ENCODE assay signal across 10 mouse cellular contexts in genomic region chr8:87686986-87687698, GRCm38 (mm10).
DNase-seq lines count a peak whose midpoint lies in the region; ATAC-seq and TF ChIP-seq lines count a peak whose summit lies in the region.
"Had no signal": no experiment of that assay in that cellular context is flagged by ENCODE, and none has a peak within 500 bp of the region (broad histone marks: within the 10 kb centered on the region; RNA-seq: fewer than 3 reads in every experiment).

No protein-coding gene starts in this region.

- H3K9ac ChIP-seq in forebrain, embryonic 12.5 days: no peak overlapping the region
- no peak overlapping the region for H3K9ac ChIP-seq in forebrain, postnatal 0 days
- H3K9ac ChIP-seq in midbrain, embryonic 15.5 days: no peak overlapping the region

- H3K9me3 ChIP-seq in forebrain, embryonic 12.5 days: no peaks in the 10 kb centered on the region
- no peaks in the 10 kb centered on the region for H3K9me3 ChIP-seq in forebrain, postnatal 0 days (ENCODE audit: low read length)
- no peaks in the 10 kb centered on the region for H3K9me3 ChIP-seq in hindbrain, embryonic 10.5 days
- no peaks in the 10 kb centered on the region for H3K9me3 ChIP-seq in midbrain, embryonic 15.5 days

- no peak overlapping the region for H3K4me2 ChIP-seq in forebrain, embryonic 12.5 days
- no peak overlapping the region for H3K4me2 ChIP-seq in forebrain, postnatal 0 days (ENCODE audit: low read depth)
- H3K4me2 ChIP-seq in midbrain, embryonic 15.5 days: no peak overlapping the region

- no peak for DNase-seq in forebrain, postnatal 0 days
- DNase-seq in cerebellum, adult 18-20 months: peak; percentile 61 to 75
- no peak for DNase-seq in hindbrain, embryonic 10.5 days (ENCODE audit: low spot score)
- no peak for DNase-seq in spleen, postnatal 14 days (ENCODE audit: low spot score in 2 of 2)
- no peak for DNase-seq in thymus, postnatal 36 days
- DNase-seq: lung, postnatal 10 days had no signal

- H3K27me3 ChIP-seq in forebrain, embryonic 12.5 days: no peaks in the 10 kb centered on the region; the same call in 1 of the 2 replicates
- H3K27me3 ChIP-seq in forebrain, postnatal 0 days (ENCODE audit: insufficient read depth, low read length): no peaks in the 10 kb centered on the region
- H3K27me3 ChIP-seq in hindbrain, embryonic 10.5 days (ENCODE audit: insufficient read depth, poor library complexity, severe bottlenecking): no peaks in the 10 kb centered on the region
- no peaks in the 10 kb centered on the region for H3K27me3 ChIP-seq in midbrain, embryonic 15.5 days (replicated peaks)

- TF ChIP-seq CTCF in forebrain, postnatal 0 days (IDR thresholded peaks at IDR 0.05; ENCODE audit: low read depth): no peak

- H3K4me1 ChIP-seq in forebrain, embryonic 12.5 days: peaks cover 79% of the 10 kb centered on the region
- H3K4me1 ChIP-seq in forebrain, postnatal 0 days (ENCODE audit: insufficient read depth): peaks cover 23% of the 10 kb centered on the region
- peaks cover 85% of the 10 kb centered on the region for H3K4me1 ChIP-seq in hindbrain, embryonic 10.5 days (replicated peaks)
- H3K4me1 ChIP-seq in midbrain, embryonic 15.5 days: peaks cover 75% of the 10 kb centered on the region

- H3K27ac ChIP-seq in forebrain, embryonic 12.5 days: peak overlapping the region; percentile 70
- no peak overlapping the region for H3K27ac ChIP-seq in forebrain, postnatal 0 days (ENCODE audit: low read depth, low read length)
- peak overlapping the region; percentile 89 for H3K27ac ChIP-seq in hindbrain, embryonic 10.5 days
- H3K27ac ChIP-seq in midbrain, embryonic 15.5 days: peak overlapping the region; percentile 88

- ATAC-seq in forebrain, embryonic 12.5 days (ENCODE audit: low FRiP score): no peak
- no peak; the same call in 1 of the 2 replicates for ATAC-seq in forebrain, postnatal 0 days
- no peak for ATAC-seq in midbrain, embryonic 15.5 days (replicated peaks)
- ATAC-seq in frontal cortex, adult (ENCODE audit: low TSS enrichment): no peak

- H3K36me3 ChIP-seq in forebrain, embryonic 12.5 days (replicated peaks): peaks cover 17% of the 10 kb centered on the region
- no peaks in the 10 kb centered on the region for H3K36me3 ChIP-seq in forebrain, postnatal 0 days (ENCODE audit: insufficient read depth)
- peaks cover 55% of the 10 kb centered on the region for H3K36me3 ChIP-seq in hindbrain, embryonic 10.5 days
- no peaks in the 10 kb centered on the region for H3K36me3 ChIP-seq in midbrain, embryonic 15.5 days (replicated peaks)
- H3K36me3 ChIP-seq: G1E had no signal

- 71% methylated on average over 10 of the region's 10 CpGs for WGBS in forebrain, embryonic 12.5 days
- 29% methylated on average over 10 of the region's 10 CpGs for whole genome bisulfite sequencing in forebrain, postnatal 0 days
- 65% methylated on average over 10 of the region's 10 CpGs for WGBS in hindbrain, embryonic 10.5 days
- WGBS in midbrain, embryonic 15.5 days: 29% methylated on average over 10 of the region's 10 CpGs

- no peak overlapping the region for H3K4me3 ChIP-seq in forebrain, embryonic 12.5 days (replicated peaks)
- H3K4me3 ChIP-seq in forebrain, postnatal 0 days (ENCODE audit: low read depth, low read length): no peak overlapping the region
- no peak overlapping the region for H3K4me3 ChIP-seq in hindbrain, embryonic 10.5 days
- no peak overlapping the region for H3K4me3 ChIP-seq in midbrain, embryonic 15.5 days

Comparison
In these comparisons a context has a peak if more than half of its experiments do, and no peak if none do; other contexts are left out.
1. DNase-seq: peak in cerebellum, adult 18-20 months (2 of 2); none in forebrain, postnatal 0 days (single experiment), hindbrain, embryonic 10.5 days (single experiment), spleen, postnatal 14 days (0 of 2) and thymus, postnatal 36 days (0 of 2).